Mouse (Mus musculus): ENCODE measurements around the gene Olfr484.

GRCm38 (mm10) chr7:108097486-108097885 is 29.8 kb downstream of the Olfr484 start, which contains the start of gene Olfr482:
- TF ChIP-seq CTCF (IDR thresholded peaks at IDR 0.05; ENCODE audit: low read depth), result no peak
- no peak for TF ChIP-seq EP300 (IDR thresholded peaks at IDR 0.05; ENCODE audit: low read depth)
